Mouse (Mus musculus) small intestine, adult 2 months (tissue): Measurements from ENCODE around the gene Naa38.

ENCODE experiments used
- CTCF ChIP-seq: fragments of 200-500 bp; IDR thresholded peaks from 2 replicates; pipeline ENCODE4 v1.5.1; 2012; ENCODE audit warnings: low read depth, mild to moderate bottlenecking, control low read depth, inconsistent platforms, low read length, moderate library complexity, mixed read lengths; ENCODE audit not compliant: insufficient replicate concordance, insufficient read length; ENCODE audit errors: extremely low read depth
- POLR2A ChIP-seq: fragments of 200-500 bp; IDR thresholded peaks from 2 replicates; pipeline ENCODE4 v1.6.1; 2012; ENCODE audit warnings: low read depth, mild to moderate bottlenecking, control low read depth, inconsistent platforms, low read length, moderate library complexity

GRCm38 (mm10) chr11:69367616-69368355, 27.5 kb upstream of the Naa38 start:
- TF ChIP-seq POLR2A, result no peak
- no peak for TF ChIP-seq CTCF
